In the genomic region with DNA sequence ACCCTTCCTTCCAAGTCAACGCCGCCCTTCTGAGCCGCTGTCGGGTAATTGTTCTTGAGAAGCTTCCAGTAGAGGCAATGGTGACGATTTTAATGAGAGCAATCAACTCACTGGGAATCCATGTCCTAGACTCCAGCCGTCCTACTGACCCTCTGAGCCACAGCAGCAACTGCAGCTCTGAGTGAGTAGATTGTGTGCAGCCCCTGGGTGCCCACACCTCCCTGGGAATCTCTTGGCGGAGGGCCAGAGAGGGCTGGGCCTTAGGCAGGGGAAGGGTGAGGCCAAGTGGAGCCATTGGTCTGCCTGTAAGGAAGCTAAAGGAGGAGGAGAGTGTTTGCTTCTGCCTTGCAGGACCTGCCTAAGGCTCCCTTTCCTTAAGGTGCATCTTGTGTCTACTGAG, we compare ENCODE assay signal across 12 mouse cellular contexts. TPM values are rescaled to one million over a fixed set of nuclear protein-coding genes. Genes with fewer than 3 reads are reported as not detected.
DNase-seq lines count a peak whose midpoint lies in the region; TF ChIP-seq lines count a peak whose summit lies in the region.
"Had no signal": no experiment of that assay in that cellular context is flagged by ENCODE, and none has a peak within 500 bp of the region (broad histone marks: within the 10 kb centered on the region; RNA-seq: fewer than 3 reads in every experiment).

No protein-coding gene starts in this region.

- no peak for TF ChIP-seq CTCF in gastrocnemius, adult 2 months (IDR thresholded peaks at IDR 0.05)

- H3K27ac ChIP-seq in gastrocnemius, adult 2 months = no peak overlapping the region
- H3K27ac ChIP-seq: lung, embryonic 15.5 days; midbrain, embryonic 12.5 days had no signal

- no peak overlapping the region for H3K4me3 ChIP-seq in gastrocnemius, adult 2 months
- H3K4me3 ChIP-seq: heart, embryonic 12.5 days; lung, embryonic 15.5 days; midbrain, embryonic 12.5 days had no signal

- DNase-seq in adrenal gland, postnatal 10 days = peak; percentile 23
- DNase-seq in adrenal gland, adult 8-10 months = no peak
- DNase-seq in gastrocnemius, postnatal 4 days (ENCODE audit: low spot score in 2 of 2) = peak; percentile 24 to 56
- no peak for DNase-seq in gastrocnemius, adult 2 months
- peak; percentile 31 for DNase-seq in left cerebral cortex, postnatal 4 days
- no peak for DNase-seq in left cerebral cortex, postnatal 25 days (ENCODE audit: low spot score in 2 of 2)
- DNase-seq in Muller cell, postnatal 12 days (ENCODE audit: inconsistent ontology term) = peak; percentile 36
- DNase-seq in frontal cortex, postnatal 14 days (ENCODE audit: low spot score in 2 of 2) = no peak

- intact Hi-C loops in gastrocnemius, adult 2 months (cut with DNase I) = no loop called here
- intact Hi-C loops in left cerebral cortex, postnatal 4 days (cut with DNase I) = no loop called here
- intact Hi-C loops in left cerebral cortex, postnatal 25 days (cut with DNase I) = no loop called here

RNA-seq across cellular contexts. Expression of gene D930007J09Rik, which starts 4.2 kb away (rescaled TPM):
- total RNA-seq in adrenal gland, postnatal 10 days (2021) = not detected
- under 1 TPM in 1 of 4 experiments, not detected in 3; 0.75 TPM for total RNA-seq in adrenal gland, adult 8-10 months (2022)
- under 1 TPM in 1 of 2 experiments, not detected in 1; 0.83 TPM for total RNA-seq in gastrocnemius, postnatal 4 days (2021)
- total RNA-seq in gastrocnemius, adult 2 months (2021) = not detected
- total RNA-seq in left cerebral cortex, postnatal 4 days (2021) = 1 to 10 TPM in 1 of 2 experiments, not detected in 1; 1.6 TPM
- total RNA-seq in left cerebral cortex, postnatal 25 days (2021) = 1 to 10 TPM; 1.1 to 1.7 TPM
- total RNA-seq: common myeloid progenitor, adult 5-6 weeks had no signal

RNA-seq across cellular contexts. Expression of gene Wrnip1, which starts 5.0 kb away (rescaled TPM):
- 10 to 100 TPM; 36.3 to 39.9 TPM for total RNA-seq in adrenal gland, postnatal 10 days (2021)
- total RNA-seq in adrenal gland, adult 8-10 months (2022) = 10 to 100 TPM; 33.1 to 50.4 (median 42.2) TPM
- 10 to 100 TPM; 24.8 to 26.7 TPM for total RNA-seq in gastrocnemius, postnatal 4 days (2021)
- 1 to 10 TPM; 5.2 to 8.5 TPM for total RNA-seq in gastrocnemius, adult 2 months (2021)
- total RNA-seq in left cerebral cortex, postnatal 4 days (2021) = 10 to 100 TPM; 55.5 to 58.4 TPM
- 10 to 100 TPM; 56.5 to 67.2 TPM for total RNA-seq in left cerebral cortex, postnatal 25 days (2021)

RNA-seq across cellular contexts. Expression of gene Mylk4, which starts 23.1 kb away (rescaled TPM):
- total RNA-seq in adrenal gland, postnatal 10 days (2021) = 10 to 100 TPM in 1 of 2 experiments, 1 to 10 TPM in 1; 4.5 to 17.1 TPM
- under 1 TPM in 1 of 4 experiments, not detected in 3; 0.05 TPM for total RNA-seq in adrenal gland, adult 8-10 months (2022)
- 100 to 1,000 TPM; 214 to 236 TPM for total RNA-seq in gastrocnemius, postnatal 4 days (2021)
- total RNA-seq in gastrocnemius, adult 2 months (2021) = 1,000 to 10,000 TPM in 1 of 2 experiments, 100 to 1,000 TPM in 1; 466 to 1,631 TPM
- under 1 TPM; 0.44 to 0.66 TPM for total RNA-seq in left cerebral cortex, postnatal 4 days (2021)
- under 1 TPM; 0.14 to 0.16 TPM for total RNA-seq in left cerebral cortex, postnatal 25 days (2021)
- total RNA-seq: common myeloid progenitor, adult 5-6 weeks had no signal

RNA-seq across cellular contexts. Expression of gene Serpinb1a, which starts 44.2 kb away (rescaled TPM):
- 10 to 100 TPM; 43.8 to 67.3 TPM for total RNA-seq in adrenal gland, postnatal 10 days (2021)
- 100 to 1,000 TPM in 1 of 4 experiments, 10 to 100 TPM in 1, 1 to 10 TPM in 2; 5.5 to 130 (median 37.7) TPM for total RNA-seq in adrenal gland, adult 8-10 months (2022)
- 10 to 100 TPM; 30.5 to 49.2 TPM for total RNA-seq in gastrocnemius, postnatal 4 days (2021)
- total RNA-seq in gastrocnemius, adult 2 months (2021) = 1 to 10 TPM; 3.7 to 4.0 TPM
- total RNA-seq in left cerebral cortex, postnatal 4 days (2021) = 1 to 10 TPM; 1.7 to 3.9 TPM
- total RNA-seq in left cerebral cortex, postnatal 25 days (2021) = 1 to 10 TPM; 2.5 to 3.8 TPM

Comparison
In these comparisons a context has a peak if more than half of its experiments do, and no peak if none do; other contexts are left out.
1. DNase-seq: peak in adrenal gland, postnatal 10 days (single experiment), gastrocnemius, postnatal 4 days (2 of 2), left cerebral cortex, postnatal 4 days (single experiment) and Muller cell, postnatal 12 days (single experiment); none in adrenal gland, adult 8-10 months (single experiment), gastrocnemius, adult 2 months (single experiment), left cerebral cortex, postnatal 25 days (0 of 2) and frontal cortex, postnatal 14 days (0 of 2).
2. RNA of gene Mylk4, which starts 23.1 kb away (total RNA-seq): 466 to 1,631 TPM in gastrocnemius, adult 2 months and 214 to 236 TPM in gastrocnemius, postnatal 4 days; 4.5 to 17.1 TPM in adrenal gland, postnatal 10 days, 0.44 to 0.66 TPM in left cerebral cortex, postnatal 4 days, 0.14 to 0.16 TPM in left cerebral cortex, postnatal 25 days and 0.05 TPM in adrenal gland, adult 8-10 months; every median in the first group is over 10 times any median in the second.